Mouse (Mus musculus) CH12.LX (cell line): ENCODE data around the gene Best2. TPM values are rescaled to one million over a fixed set of nuclear protein-coding genes. Genes with fewer than 3 reads are reported as not detected.
A peak's percentile ranks its signal among the peaks of the same experiment; 100 is the strongest.

Experiments
- DNase-seq: peaks from one replicate; pipeline ENCODE4 v3.0.0-alpha.2; 2013; ENCODE audit errors: extremely low read depth
- H3K27ac ChIP-seq: 2 replicates; pipeline ENCODE4 v1.5.1; 2012; ENCODE audit warnings: low read depth, mild to moderate bottlenecking, control low read depth, moderate library complexity; ENCODE audit not compliant: insufficient read depth
- H3K27me3 ChIP-seq: replicated peaks from 2 replicates; pipeline ENCODE3; 2012; ENCODE audit warnings: inconsistent platforms
- H3K36me3 ChIP-seq, 2 experiments: replicated peaks in 1 of 2; 2 replicates each; pipeline versions ENCODE3 to v1.6.1; 2012; ENCODE audit warnings: inconsistent platforms in 1 of 2, low read length in 1 of 2, mild to moderate bottlenecking in 1 of 2, mixed read lengths in 1 of 2, moderate library complexity in 1 of 2; ENCODE audit not compliant: control insufficient read depth in 1 of 2, insufficient read depth in 1 of 2
- H3K4me1 ChIP-seq, 2 experiments: 2 replicates each; pipeline ENCODE4 v1.6.1; 2012; ENCODE audit warnings: inconsistent platforms in 1 of 2, moderate library complexity in 1 of 2; ENCODE audit not compliant: insufficient read depth in 2 of 2, control insufficient read depth in 1 of 2
- H3K4me2 ChIP-seq: 2 replicates; pipeline ENCODE4 v1.6.1; 2012; ENCODE audit warnings: low read depth, mild to moderate bottlenecking, control low read depth; ENCODE audit not compliant: poor library complexity, insufficient read depth, severe bottlenecking
- H3K4me3 ChIP-seq, 3 experiments: fragments of 150-350 bp in 1 of 3; sonication (generic) in 1 of 3; replicated peaks in 1 of 3; 2 replicates each; pipeline versions ENCODE3 to v1.5.1; 2011 to 2012; ENCODE audit warnings: low read depth in 2 of 3, low read length in 2 of 3, mild to moderate bottlenecking in 2 of 3, moderate library complexity in 2 of 3, control low read depth in 1 of 3, improper control_type of control experiment in 1 of 3, inconsistent platforms in 1 of 3, mixed read lengths in 1 of 3; ENCODE audit not compliant: poor library complexity in 1 of 3
- H3K79me2 ChIP-seq: replicated peaks from 2 replicates; pipeline ENCODE4 v1.6.1; 2012; ENCODE audit warnings: mild to moderate bottlenecking, moderate library complexity; ENCODE audit not compliant: control insufficient read depth, poor library complexity, insufficient read depth, severe bottlenecking; ENCODE audit errors: extremely low read depth
- H3K9ac ChIP-seq: 2 replicates; pipeline ENCODE4 v1.6.1; 2012; ENCODE audit warnings: low read depth, mild to moderate bottlenecking, control low read depth, moderate library complexity; ENCODE audit not compliant: insufficient read depth
- H3K9me3 ChIP-seq: replicated peaks from 2 replicates; pipeline ENCODE3; 2012; ENCODE audit warnings: low read length, inconsistent platforms, mixed read lengths
- CHD1 ChIP-seq: IDR thresholded peaks from 2 replicates; pipeline ENCODE4 v1.6.1; 2012; ENCODE audit warnings: low read depth, low read length, improper control_type of control experiment, inconsistent platforms
- ELF1 ChIP-seq: IDR thresholded peaks from 2 replicates; pipeline ENCODE4 v1.6.1; 2014; ENCODE audit warnings: low read depth, mild to moderate bottlenecking, inconsistent platforms, low read length, improper control_type of control experiment
- EP300 ChIP-seq: IDR thresholded peaks from 2 replicates; pipeline ENCODE4 v1.6.1; 2011; ENCODE audit warnings: low read length, improper control_type of control experiment
- ETS1 ChIP-seq: conservative IDR thresholded peaks from 2 replicates; pipeline ENCODE4 v1.6.1; 2012; ENCODE audit warnings: low read depth, mild to moderate bottlenecking, inconsistent platforms, low read length, improper control_type of control experiment, moderate library complexity
- GABPA ChIP-seq: IDR thresholded peaks from 2 replicates; pipeline ENCODE4 v1.6.1; 2012; ENCODE audit warnings: low read depth, low read length, improper control_type of control experiment, inconsistent platforms; ENCODE audit not compliant: insufficient replicate concordance
- MAZ ChIP-seq: IDR thresholded peaks from 2 replicates; pipeline ENCODE4 v1.6.1; 2012; ENCODE audit warnings: low read depth, mild to moderate bottlenecking, inconsistent platforms, low read length, improper control_type of control experiment, moderate library complexity
- MXI1 ChIP-seq: IDR thresholded peaks from 2 replicates; pipeline ENCODE4 v1.6.1; 2011; ENCODE audit warnings: mild to moderate bottlenecking, low read depth, low read length, improper control_type of control experiment
- MYC ChIP-seq: IDR thresholded peaks from 2 replicates; pipeline ENCODE4 v1.6.1; 2011; ENCODE audit warnings: low read depth, mild to moderate bottlenecking, improper control_type of control experiment, low read length
- NRF1 ChIP-seq: IDR thresholded peaks from 2 replicates; pipeline ENCODE4 v1.6.1; 2014; ENCODE audit warnings: low read depth, mild to moderate bottlenecking, inconsistent platforms, low read length, improper control_type of control experiment, moderate library complexity
- PAX5 ChIP-seq: IDR thresholded peaks from 2 replicates; pipeline ENCODE4 v1.6.1; 2012; ENCODE audit warnings: low read length, inconsistent platforms, mixed read lengths
- POLR2A ChIP-seq: IDR thresholded peaks from 2 replicates; pipeline ENCODE4 v1.6.1; 2011; ENCODE audit warnings: low read depth, mild to moderate bottlenecking, improper control_type of control experiment, low read length
- RAD21 ChIP-seq: IDR thresholded peaks from 2 replicates; pipeline ENCODE4 v1.6.1; 2011; ENCODE audit warnings: low read depth, mild to moderate bottlenecking, low read length, improper control_type of control experiment, moderate library complexity
- RCOR1 ChIP-seq: conservative IDR thresholded peaks from 2 replicates; pipeline ENCODE4 v1.6.1; 2012; ENCODE audit warnings: low read depth, mild to moderate bottlenecking, inconsistent platforms, low read length, improper control_type of control experiment
- SIN3A ChIP-seq: IDR thresholded peaks from 2 replicates; pipeline ENCODE4 v1.6.1; 2012; ENCODE audit warnings: low read length, improper control_type of control experiment, inconsistent platforms
- SMC3 ChIP-seq: IDR thresholded peaks from 2 replicates; pipeline ENCODE4 v1.6.1; 2011; ENCODE audit warnings: low read depth, low read length, improper control_type of control experiment
- UBTF ChIP-seq: IDR thresholded peaks from 2 replicates; pipeline ENCODE4 v1.6.1; 2012; ENCODE audit warnings: low read depth, mild to moderate bottlenecking, inconsistent platforms, low read length, improper control_type of control experiment, moderate library complexity
- USF1 ChIP-seq: IDR thresholded peaks from 2 replicates; pipeline ENCODE4 v1.6.1; 2014; ENCODE audit warnings: low read depth, mild to moderate bottlenecking, inconsistent platforms, low read length, improper control_type of control experiment
- ZC3H11A ChIP-seq: IDR thresholded peaks from 2 replicates; pipeline ENCODE4 v1.6.1; 2012; ENCODE audit warnings: low read depth, mild to moderate bottlenecking, inconsistent platforms, low read length, improper control_type of control experiment
- ZKSCAN1 ChIP-seq: IDR thresholded peaks from 2 replicates; pipeline ENCODE4 v1.6.1; 2012; ENCODE audit warnings: low read depth, inconsistent platforms, low read length, improper control_type of control experiment, borderline replicate concordance
- dilution Hi-C: fragments of 300-500 bp; cut with MboI; formaldehyde crosslinking; loops from 2 replicates; pipeline ENCODE4 v1.14.3; 2020; ENCODE audit warnings: low sequenced_read_pairs; ENCODE audit not compliant: extremely low pct_unique_long_range_greater_than_20kb, extremely low pct_ligation_motif_present
- in situ Hi-C: fragments of 300-500 bp; cut with MboI; formaldehyde crosslinking; loops from 3 replicates; pipeline ENCODE4 v1.14.3; 2019; ENCODE audit warnings: low sequenced_read_pairs, low pct_ligation_motif_present, low pct_unique_long_range_greater_than_20kb, mixed read lengths
- polyA plus RNA-seq: library from polyadenylated mRNA; unstranded; fragments of >175 nt; gene quantifications from 2 replicates; pipeline ENCODE4 v1.2.1, GENCODE M21; 2012; ENCODE audit warnings: low read depth; ENCODE audit not compliant: insufficient read length
- total RNA-seq, 2 experiments: library from RNA; depleted of rRNA; stranded (reverse); fragments of 300-350 nt in 1 of 2; fragments of >200 nt in 1 of 2; gene quantifications; 2 replicates each; pipeline ENCODE4 v1.2.3; 2012 to 2014

Gene Best2
- total and polyA plus RNA-seq, 3 experiments: 0.23 TPM; not detected in 2

DNA sequence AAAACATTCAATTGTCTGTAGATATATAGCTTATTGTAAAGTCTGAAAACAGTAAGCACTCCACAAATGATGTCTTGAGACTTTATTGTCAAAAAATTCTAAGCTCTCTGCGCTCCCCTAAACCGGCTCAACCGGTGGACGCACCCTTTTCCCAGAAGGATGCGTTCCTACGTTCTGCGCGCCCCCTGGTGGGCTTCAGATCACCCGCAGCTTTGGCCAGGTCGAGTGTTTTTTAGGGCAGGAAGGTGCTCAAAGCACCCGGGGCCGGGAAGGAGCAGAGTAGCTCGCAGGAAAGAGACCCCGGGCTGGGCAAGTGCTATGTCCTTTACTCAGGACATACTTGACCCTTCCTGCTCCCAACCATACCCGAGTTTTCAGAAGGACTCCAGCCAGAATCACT lies 24.5 kb downstream of the Best2 start (continued):
- TF ChIP-seq CHD1 (peak; percentile 91; the same call in 1 of the 2 replicates), ZKSCAN1 (no peak), USF1 (no peak), UBTF (no peak), ELF1 (peak; percentile 42), GABPA (no peak), NRF1 (no peak), SMC3 (peak; percentile 100)
- TF ChIP-seq, all 38 proteins: peak for 16

- Histone ChIP-seq H3K9me3 (no peaks in the 10 kb centered on the region), H3K27me3 (no peaks in the 10 kb centered on the region), H3K79me2 (no peaks in the 10 kb centered on the region), H3K4me2 (peak overlapping the region; percentile 81; the same call in 1 of the 2 replicates), H3K9ac (peak overlapping the region; percentile 93; the same call in 1 of the 2 replicates), H3K36me3 (peaks cover 0 to 17% of the 10 kb centered on the region in 2 experiments), H3K4me1 (peaks cover 25 to 43% of the 10 kb centered on the region in 2 experiments), H3K27ac (peak overlapping the region; percentile 29), H3K4me3 (peak overlapping the region in 1 of 3 experiments; percentile 1)
- dilution Hi-C loops (no loop called here), in situ Hi-C loops (no loop called here)
- DNase-seq: no peak
- TF ChIP-seq ZKSCAN1 (no peak), MXI1 (0 out of 2 replicates have a peak, but pooled peaks have one; percentile 6), EP300 (no peak), MAZ (0 out of 2 replicates have a peak, but pooled peaks have one; percentile 10), RAD21 (no peak), MYC (0 out of 2 replicates have a peak, but pooled peaks have one; percentile 5)
These were observed 25.0 kb downstream of the Best2 start for GRCm38 (mm10) chr8:84989311-84989731.

DNA sequence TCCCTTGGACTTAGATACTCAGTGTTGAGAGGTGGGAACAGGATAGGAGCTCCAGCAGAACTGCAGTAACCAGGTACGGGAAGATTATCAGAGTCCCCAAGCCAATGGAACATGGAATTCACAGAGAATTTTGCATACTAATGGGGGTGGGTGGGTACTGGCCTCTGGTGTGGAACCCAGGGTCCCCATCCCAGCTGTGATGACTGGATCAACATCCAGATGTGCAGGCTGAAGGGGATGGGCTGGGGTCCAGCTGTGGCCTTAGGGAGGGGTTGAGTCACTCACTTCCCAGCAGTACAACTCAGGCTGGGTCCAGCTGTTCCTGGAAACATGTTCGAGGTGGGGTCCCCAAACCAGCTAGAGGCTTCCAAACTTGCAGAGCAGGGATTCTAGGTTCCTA lies 26.4 kb downstream of the Best2 start:
- no peaks in the 10 kb centered on the region for H3K9me3 ChIP-seq
- no peak overlapping the region for H3K4me2 ChIP-seq
- H3K79me2 ChIP-seq: no peaks in the 10 kb centered on the region
- in situ Hi-C loops: no loop called here
- peaks cover 0 to 8% of the 10 kb centered on the region in 2 experiments for H3K36me3 ChIP-seq
- H3K27ac ChIP-seq: peak overlapping the region; percentile 22; the same call in 1 of the 2 replicates
- no peaks in the 10 kb centered on the region for H3K27me3 ChIP-seq
- H3K4me1 ChIP-seq: peaks cover 38 to 54% of the 10 kb centered on the region in 2 experiments
- no peak for TF ChIP-seq ZC3H11A
- no peak for TF ChIP-seq POLR2A
- no peak for TF ChIP-seq UBTF
- no peak for TF ChIP-seq MAZ
- TF ChIP-seq ETS1: no peak
- no peak for TF ChIP-seq RCOR1
- no peak for TF ChIP-seq SIN3A
- TF ChIP-seq PAX5: no peak
- TF ChIP-seq ELF1: no peak
- no peak overlapping the region for H3K9ac ChIP-seq
- dilution Hi-C loops: no loop called here
- DNase-seq: no peak
- no peak overlapping the region for H3K4me3 ChIP-seq
